Mouse (Mus musculus) kidney, adult 11 months (tissue): ENCODE data around the gene Add2.

Experiments
- DNase-seq: peaks from one replicate; pipeline ENCODE4 v3.0.0; 2022

The Add2 gene

GRCm38 (mm10) chr6:86148518-86148917, 120.0 kb downstream of the Add2 start:
- DNase-seq: no peak

- DNase-seq: no peak
These were observed 120.5 kb downstream of the Add2 start for GRCm38 (mm10) chr6:86149001-86149400.

- no peak for DNase-seq
These were observed 124.2 kb downstream of the Add2 start for GRCm38 (mm10) chr6:86152676-86153075.

- no peak for DNase-seq
These were observed 125.0 kb downstream of the Add2 start for GRCm38 (mm10) chr6:86153436-86153990.

- DNase-seq: no peak
These were observed 125.5 kb downstream of the Add2 start for GRCm38 (mm10) chr6:86154006-86154405.

- no peak for DNase-seq
These were observed 126.0 kb downstream of the Add2 start for GRCm38 (mm10) chr6:86154481-86154880.

- DNase-seq: peak; percentile 15
These were observed 129.1 kb downstream of the Add2 start for GRCm38 (mm10) chr6:86157253-86158234.

GRCm38 (mm10) chr6:86160878-86161277, 132.4 kb downstream of the Add2 start:
- no peak for DNase-seq

- DNase-seq: no peak
These were observed 133.1 kb downstream of the Add2 start for GRCm38 (mm10) chr6:86161586-86161985.

GRCm38 (mm10) chr6:86164028-86164427, 135.5 kb downstream of the Add2 start:
- no peak for DNase-seq

- DNase-seq: no peak
These were observed 137.9 kb downstream of the Add2 start for GRCm38 (mm10) chr6:86166426-86166825.

- no peak for DNase-seq
These were observed 139.4 kb downstream of the Add2 start for GRCm38 (mm10) chr6:86167851-86168250.

- DNase-seq: no peak
These were observed 140.7 kb downstream of the Add2 start for GRCm38 (mm10) chr6:86169166-86169565.
